Mouse (Mus musculus): ENCODE results near the gene H2al1k. TPM values are rescaled to one million over a fixed set of nuclear protein-coding genes. Genes with fewer than 3 reads are reported as not detected.
"Not testable (repeated sequence)": the region's sequence is repeated elsewhere in the genome, so short reads cannot be mapped to it uniquely, and the experiment has no call there.

The H2al1k gene
- not detected in 2 replicates for polyA plus RNA-seq (2016; fragmentation: Nextera tagmentation; extraction: Ambion mirVana)

DNA sequence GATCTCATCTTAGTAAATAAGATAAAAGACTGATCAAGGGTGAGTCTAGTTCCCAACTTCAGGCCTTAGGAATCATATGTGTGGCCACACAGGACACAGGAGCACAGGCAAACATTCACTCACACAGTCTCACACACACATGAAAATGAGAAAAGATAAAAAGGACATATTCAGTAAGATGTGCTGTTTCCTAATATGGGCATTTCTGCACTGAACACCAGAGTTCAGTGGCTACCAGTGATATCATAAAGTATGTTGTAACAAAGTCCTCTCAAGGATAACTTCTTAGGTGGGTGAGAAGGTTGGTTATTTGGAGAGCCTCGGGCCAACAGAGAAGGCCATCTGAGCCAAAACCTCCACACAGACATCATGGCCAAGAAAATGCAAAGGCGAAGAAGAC is at the start of gene H2al1k:
Gene H2al1k, plus strand, starts transcription at position 301 of the 400 bp plus-strand sequence.
- H3K9me3 ChIP-seq; H3K9ac ChIP-seq (replicated peaks); ATAC-seq (ENCODE audit: low FRiP score, low read depth); H3K4me2 ChIP-seq (replicated peaks); H3K27me3 ChIP-seq; H3K27ac ChIP-seq (replicated peaks); H3K4me3 ChIP-seq; H3K4me1 ChIP-seq; H3K36me3 ChIP-seq: not testable (repeated sequence)
- no CpG with 5 or more reads among the region's 2 CpGs for WGBS

DNA sequence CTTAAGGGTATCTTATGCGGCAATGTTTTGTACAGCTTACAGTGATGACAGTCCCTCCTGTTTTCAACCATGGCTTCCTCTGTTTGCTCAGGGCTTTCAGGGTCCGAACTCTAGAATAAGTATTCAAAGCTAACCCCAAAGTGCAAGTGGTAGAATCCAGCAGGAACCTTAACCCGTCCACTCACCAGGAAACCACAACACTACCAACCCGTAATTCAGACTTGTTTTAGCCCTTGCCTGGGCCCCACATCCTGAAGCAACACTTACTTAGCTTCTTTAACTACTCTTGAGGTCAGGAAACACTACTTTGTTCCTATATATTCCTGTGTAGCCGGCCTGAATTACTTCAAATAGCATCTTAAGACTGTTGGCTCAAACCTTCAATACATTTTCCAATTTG is 47.6 kb upstream of the H2al1k start:
- H3K9me3 ChIP-seq: no peaks in the 10 kb centered on the region
- H3K4me2 ChIP-seq (replicated peaks): no peak overlapping the region
- H3K27me3 ChIP-seq: no peaks in the 10 kb centered on the region
- no peak for ATAC-seq (ENCODE audit: low FRiP score, low read depth)
- H3K4me3 ChIP-seq: no peak overlapping the region
- H3K4me1 ChIP-seq: no peaks in the 10 kb centered on the region
- no peaks in the 10 kb centered on the region for H3K36me3 ChIP-seq
- H3K9ac ChIP-seq (replicated peaks): no peak overlapping the region
- WGBS: 82% methylated on average over 5 of the region's 5 CpGs
- no peak overlapping the region for H3K27ac ChIP-seq (replicated peaks)

DNA sequence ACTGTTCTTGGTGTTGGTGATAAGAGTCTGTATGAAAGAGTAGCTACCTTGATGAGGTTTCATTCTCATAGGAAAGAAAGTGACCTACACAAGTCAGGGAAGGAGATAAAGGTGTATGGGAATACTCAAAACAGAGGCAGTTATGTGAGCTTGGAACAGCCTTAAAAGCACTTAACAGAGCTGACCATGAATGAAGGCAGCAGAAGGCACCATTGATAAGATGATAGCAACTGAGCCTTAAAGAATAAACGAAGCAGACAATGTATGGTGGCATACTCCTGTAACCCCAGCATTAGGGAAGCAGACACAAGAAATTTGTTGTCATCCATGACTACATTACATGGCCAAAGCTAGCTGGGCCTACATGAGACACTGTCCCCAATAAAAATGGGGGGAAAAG is 47.0 kb upstream of the H2al1k start:
- H3K27ac ChIP-seq (replicated peaks): no peak overlapping the region
- H3K27me3 ChIP-seq: no peaks in the 10 kb centered on the region
- no peak overlapping the region for H3K4me3 ChIP-seq
- no peak overlapping the region for H3K4me2 ChIP-seq (replicated peaks)
- H3K4me1 ChIP-seq: no peaks in the 10 kb centered on the region
- H3K9me3 ChIP-seq: no peaks in the 10 kb centered on the region
- no peak overlapping the region for H3K9ac ChIP-seq (replicated peaks)
- ATAC-seq (ENCODE audit: low FRiP score, low read depth): no peak
- H3K36me3 ChIP-seq: no peaks in the 10 kb centered on the region
- WGBS: 69% methylated on average over 1 of the region's 1 CpGs

DNA sequence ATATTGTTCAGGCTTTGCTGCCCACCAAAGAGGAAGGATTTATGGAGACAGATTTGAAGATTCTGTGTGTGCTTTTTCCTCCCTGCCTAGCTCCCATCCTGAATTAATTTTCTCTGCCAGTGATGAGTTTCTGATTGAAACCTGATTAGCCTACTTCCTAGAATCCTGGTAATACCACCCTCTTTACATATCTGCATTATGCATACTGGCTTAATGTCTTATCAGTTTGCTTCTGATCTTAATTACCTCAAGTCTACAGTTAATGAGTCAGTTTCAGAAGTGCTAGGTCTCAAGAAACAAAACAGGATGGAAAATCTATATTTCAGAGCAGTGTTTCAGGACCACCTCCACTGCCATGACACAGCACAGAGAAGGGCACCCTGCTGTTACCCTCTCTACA is 34.0 kb upstream of the H2al1k start:
- not testable (repeated sequence) for H3K36me3 ChIP-seq; H3K4me2 ChIP-seq (replicated peaks); H3K27me3 ChIP-seq; H3K4me3 ChIP-seq; H3K9ac ChIP-seq (replicated peaks); H3K4me1 ChIP-seq; H3K27ac ChIP-seq (replicated peaks); ATAC-seq (ENCODE audit: low FRiP score, low read depth); H3K9me3 ChIP-seq

DNA sequence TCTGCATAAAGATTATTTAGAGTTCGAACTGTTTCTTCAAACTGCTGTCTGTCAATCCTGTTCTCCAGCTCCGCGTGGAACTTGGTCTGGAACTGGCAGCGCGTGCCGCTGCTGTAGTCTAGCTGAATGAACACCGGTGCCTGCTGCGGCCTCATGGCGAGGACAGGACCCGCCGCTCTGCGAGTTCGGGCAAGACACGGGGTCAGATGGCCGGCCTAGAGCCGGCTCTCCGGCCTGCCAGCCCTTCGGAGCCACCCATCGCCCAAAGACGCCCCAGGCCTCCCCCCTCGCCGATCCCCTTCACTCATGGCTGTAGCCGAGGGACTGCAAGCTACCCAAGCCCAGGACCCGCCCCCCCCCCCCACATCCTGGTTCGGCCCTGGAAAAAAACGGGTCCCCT is 22.5 kb upstream of the H2al1k start:
- not testable (repeated sequence) for ATAC-seq (ENCODE audit: low FRiP score, low read depth); H3K4me2 ChIP-seq (replicated peaks); H3K4me3 ChIP-seq; H3K4me1 ChIP-seq; H3K9me3 ChIP-seq; H3K27me3 ChIP-seq; H3K9ac ChIP-seq (replicated peaks); H3K27ac ChIP-seq (replicated peaks); H3K36me3 ChIP-seq
- 89% methylated on average over 25 of the region's 26 CpGs for WGBS

DNA sequence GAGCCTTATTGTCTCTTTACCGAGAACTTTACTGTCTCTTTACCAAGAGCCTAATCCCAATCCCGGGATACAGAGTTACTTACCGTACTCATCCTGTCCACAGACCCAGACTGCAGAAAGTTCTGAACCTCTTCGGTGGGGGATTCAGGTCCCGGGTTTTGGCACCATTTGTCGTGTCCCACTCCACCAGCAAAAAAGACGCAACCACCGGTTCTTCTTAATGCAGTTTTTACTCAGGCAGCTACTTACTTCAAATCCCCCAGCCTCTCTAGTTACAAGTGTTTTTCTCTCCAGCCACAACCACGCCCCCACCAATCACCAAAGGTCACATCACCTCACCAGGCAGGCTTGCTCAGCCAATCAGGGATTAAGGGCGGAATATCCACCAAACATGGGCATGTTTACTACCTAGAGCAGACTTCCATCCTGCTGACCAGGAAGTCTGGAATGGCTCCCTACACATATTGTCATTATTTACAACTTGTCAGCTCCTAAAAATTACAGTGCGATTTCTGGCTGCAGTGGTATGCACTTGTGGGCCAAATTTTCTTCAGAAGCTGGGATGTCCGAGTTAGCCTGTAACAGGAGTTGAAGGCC is 18.0 kb upstream of the H2al1k start:
- not testable (repeated sequence) for H3K27me3 ChIP-seq; H3K36me3 ChIP-seq; ATAC-seq (ENCODE audit: low FRiP score, low read depth); H3K9ac ChIP-seq (replicated peaks); H3K4me2 ChIP-seq (replicated peaks); H3K9me3 ChIP-seq; H3K4me3 ChIP-seq; H3K4me1 ChIP-seq; H3K27ac ChIP-seq (replicated peaks)
- WGBS: 88% methylated on average over 12 of the region's 12 CpGs

DNA sequence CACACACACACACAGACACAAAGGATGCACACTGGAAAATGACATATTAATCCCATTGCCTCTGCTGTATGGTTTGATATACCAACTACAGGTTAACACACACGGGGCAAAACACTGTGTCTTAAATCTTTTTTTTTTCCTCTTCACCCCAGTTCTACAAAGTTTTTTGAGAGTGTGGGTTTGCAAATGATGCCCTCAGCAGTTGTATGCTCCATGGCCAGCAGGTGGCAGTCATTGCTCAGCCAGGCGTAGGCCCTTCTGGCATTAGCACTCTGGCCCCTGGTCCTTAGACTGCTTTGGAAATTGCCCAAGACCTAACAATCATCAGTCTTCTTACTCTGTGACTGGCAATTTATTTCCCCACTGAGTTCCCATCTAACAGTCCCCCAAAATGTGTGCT is 17.4 kb upstream of the H2al1k start:
- H3K9ac ChIP-seq (replicated peaks); ATAC-seq (ENCODE audit: low FRiP score, low read depth); H3K4me2 ChIP-seq (replicated peaks); H3K4me1 ChIP-seq; H3K4me3 ChIP-seq; H3K9me3 ChIP-seq; H3K27me3 ChIP-seq; H3K27ac ChIP-seq (replicated peaks); H3K36me3 ChIP-seq: not testable (repeated sequence)
- WGBS: 38% methylated on average over 2 of the region's 2 CpGs

DNA sequence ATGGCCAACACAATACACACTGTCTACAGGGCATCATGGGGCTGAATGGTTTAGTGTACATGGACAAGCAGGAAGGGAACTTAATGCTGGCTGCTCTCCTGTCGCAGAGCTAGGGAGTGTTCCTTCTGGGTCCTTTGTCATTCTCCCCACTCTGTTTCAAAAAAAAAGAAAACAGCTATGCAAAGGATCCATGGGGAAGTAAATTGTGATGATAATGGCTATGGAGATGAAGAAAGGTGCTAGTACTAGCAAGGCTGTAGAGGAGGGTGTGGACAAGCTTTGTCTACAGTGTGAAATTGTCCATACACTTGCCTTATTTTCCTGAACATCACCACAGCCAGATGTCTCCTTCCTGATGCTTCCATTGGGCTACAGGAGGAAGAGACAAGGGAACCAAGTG is 15.4 kb upstream of the H2al1k start:
- not testable (repeated sequence) for ATAC-seq (ENCODE audit: low FRiP score, low read depth); H3K4me3 ChIP-seq; H3K9ac ChIP-seq (replicated peaks); H3K4me2 ChIP-seq (replicated peaks); H3K4me1 ChIP-seq; H3K27ac ChIP-seq (replicated peaks); H3K36me3 ChIP-seq; H3K27me3 ChIP-seq; H3K9me3 ChIP-seq
- 63% methylated on average over 1 of the region's 1 CpGs for WGBS

DNA sequence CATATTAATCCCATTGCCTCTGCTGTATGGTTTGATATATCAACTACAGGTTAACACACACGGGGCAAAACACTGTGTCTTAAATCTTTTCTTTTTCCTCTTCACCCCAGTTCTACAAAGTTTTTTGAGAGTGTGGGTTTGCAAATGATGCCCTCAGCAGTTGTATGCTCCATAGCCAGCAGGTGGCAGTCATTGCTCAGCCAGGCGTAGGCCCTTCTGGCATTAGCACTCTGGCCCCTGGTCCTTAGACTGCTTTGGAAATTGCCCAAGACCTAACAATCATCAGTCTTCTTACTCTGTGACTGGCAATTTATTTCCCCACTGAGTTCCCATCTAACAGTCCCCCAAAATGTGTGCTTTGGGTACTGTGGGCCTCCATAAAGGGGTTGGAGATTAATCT is 23.6 kb downstream of the H2al1k start:
- ATAC-seq (ENCODE audit: low FRiP score, low read depth): peak; percentile 30; the same call in 1 of the 2 replicates
- not testable (repeated sequence) for H3K4me1 ChIP-seq; H3K36me3 ChIP-seq; H3K27ac ChIP-seq (replicated peaks); H3K27me3 ChIP-seq; H3K4me2 ChIP-seq (replicated peaks); H3K9ac ChIP-seq (replicated peaks); H3K4me3 ChIP-seq; H3K9me3 ChIP-seq
- WGBS: 54% methylated on average over 2 of the region's 2 CpGs

DNA sequence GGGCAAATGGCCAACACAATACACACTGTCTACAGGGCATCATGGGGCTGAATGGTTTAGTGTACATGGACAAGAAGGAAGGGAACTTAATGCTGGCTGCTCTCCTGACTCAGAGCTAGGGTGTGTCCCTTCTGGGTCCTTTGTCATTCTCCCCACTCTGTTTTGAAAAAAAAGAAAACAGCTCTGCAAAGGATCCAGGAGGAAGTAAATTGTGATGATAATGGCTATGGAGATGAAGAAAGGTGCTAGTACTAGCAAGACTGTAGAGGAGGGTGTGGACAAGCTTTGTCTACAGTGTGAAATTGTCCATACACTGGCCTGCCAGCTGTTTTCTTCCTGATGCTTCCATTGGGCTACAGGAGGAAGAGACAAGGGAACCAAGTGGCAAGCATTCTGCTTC is 25.5 kb downstream of the H2al1k start:
- H3K4me3 ChIP-seq; ATAC-seq (ENCODE audit: low FRiP score, low read depth); H3K9ac ChIP-seq (replicated peaks); H3K36me3 ChIP-seq; H3K9me3 ChIP-seq; H3K27ac ChIP-seq (replicated peaks); H3K27me3 ChIP-seq; H3K4me1 ChIP-seq; H3K4me2 ChIP-seq (replicated peaks): not testable (repeated sequence)

Other genes starting within 250 kb of the H2al1k start
- gene 4930402K13Rik, start 246.1 kb upstream of the H2al1k start, polyA plus RNA-seq (2016; fragmentation: Nextera tagmentation; extraction: Ambion mirVana): not detected in 2 replicates
- gene Lancl3, start 150.7 kb upstream of the H2al1k start, polyA plus RNA-seq (2016; fragmentation: Nextera tagmentation; extraction: Ambion mirVana): 2.1 and 2.9 TPM in 2 replicates
- 0.34 and 0.56 TPM in 2 replicates for gene Gm14862, start 93.7 kb upstream of the H2al1k start, polyA plus RNA-seq (2016; fragmentation: Nextera tagmentation; extraction: Ambion mirVana)
- 3.2 and 3.3 TPM in 2 replicates for gene Xk, start 77.9 kb upstream of the H2al1k start, polyA plus RNA-seq (2016; fragmentation: Nextera tagmentation; extraction: Ambion mirVana)
- gene H2al1m, start 66.9 kb upstream of the H2al1k start, polyA plus RNA-seq (2016; fragmentation: Nextera tagmentation; extraction: Ambion mirVana): not detected in 2 replicates
- gene Cybb, start 137.1 kb downstream of the H2al1k start, polyA plus RNA-seq (2016; fragmentation: Nextera tagmentation; extraction: Ambion mirVana): 0.77 and 0.81 TPM in 2 replicates
- not detected in 2 replicates for gene H2al1o, start 221.8 kb downstream of the H2al1k start, polyA plus RNA-seq (2016; fragmentation: Nextera tagmentation; extraction: Ambion mirVana)

Measured in midbrain, embryonic 12.5 days (tissue).